In the genomic region with DNA sequence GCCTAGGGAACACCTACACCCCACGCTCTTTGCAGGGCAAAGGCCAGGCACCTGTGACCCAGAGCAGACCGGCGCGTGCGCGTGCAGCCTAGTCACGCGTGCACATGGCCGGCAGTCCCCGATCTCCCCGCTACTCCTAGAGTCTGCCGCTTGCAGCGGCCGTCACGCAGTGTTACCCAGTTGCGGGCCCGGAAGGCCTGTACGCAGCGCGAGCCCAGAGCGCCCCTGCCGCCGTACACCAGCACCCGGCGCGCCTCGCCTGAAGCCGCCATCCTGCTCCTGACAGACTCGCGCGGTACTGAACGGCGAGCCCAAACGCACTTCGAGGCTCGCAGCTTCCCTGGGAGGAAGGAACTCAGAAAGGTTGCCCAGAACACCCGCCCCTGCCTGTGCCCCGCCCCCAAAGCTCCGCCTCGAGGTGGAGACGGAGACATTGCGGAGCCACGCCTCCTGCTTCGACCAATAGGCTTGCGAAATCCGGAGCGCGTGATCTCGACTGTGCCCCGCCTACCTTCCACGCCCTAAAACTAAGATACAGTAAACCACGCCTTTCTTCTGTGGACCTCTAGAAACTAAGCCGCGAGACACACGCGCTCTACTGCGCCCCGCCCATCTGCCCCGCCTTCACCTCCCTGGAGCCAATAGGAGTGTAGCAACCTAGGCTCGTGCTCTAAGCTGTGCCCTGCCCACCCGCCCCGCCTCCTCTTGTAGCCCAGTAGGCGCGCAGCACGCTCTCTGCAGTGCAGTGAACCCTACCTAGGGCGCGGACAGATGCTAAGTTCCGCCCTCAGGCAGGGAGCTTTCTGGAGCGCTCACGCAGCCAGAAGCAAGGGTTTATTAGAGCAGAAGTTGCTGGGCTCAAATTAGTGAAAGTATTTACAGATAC, we compare ENCODE assay signal across 1 mouse cellular context.
A peak's percentile ranks its signal among the peaks of the same experiment; 100 is the strongest.
TF ChIP-seq lines count a peak whose summit lies in the region.

A gene (minus strand): TSS at position 406 of the 886 bp plus-strand sequence.

TF ChIP-seq in CH12.LX, 34 proteins besides CTCF, POLR2A, EP300 and RAD21 (continued from another document):
- no peak; the same call in 1 of the 2 replicates for TF ChIP-seq ETS1 (conservative IDR thresholded peaks at IDR 0.05; ENCODE audit: low read depth, low read length)
- no peak for TF ChIP-seq JUN (IDR thresholded peaks at IDR 0.05; ENCODE audit: insufficient read depth, low read depth, low read length)
- 0 out of 2 replicates have a peak, but pooled peaks have one; percentile 40 for TF ChIP-seq KAT2A (IDR thresholded peaks at IDR 0.05; ENCODE audit: insufficient replicate concordance, low read length)
- peak; percentile 38 for TF ChIP-seq ZMIZ1 (IDR thresholded peaks at IDR 0.05; ENCODE audit: low read depth, low read length)
- TF ChIP-seq GABPA (IDR thresholded peaks at IDR 0.05; ENCODE audit: insufficient replicate concordance, low read depth, low read length) = no peak
- TF ChIP-seq ZNF384 (IDR thresholded peaks at IDR 0.05; ENCODE audit: low read depth, low read length) = no peak
- TF ChIP-seq ZC3H11A (IDR thresholded peaks at IDR 0.05; ENCODE audit: low read depth, low read length) = no peak
- peak; percentile 44; the same call in 1 of the 2 replicates for TF ChIP-seq TBP (conservative IDR thresholded peaks at IDR 0.05; ENCODE audit: low read depth, low read length)
- TF ChIP-seq ELF1 (IDR thresholded peaks at IDR 0.05; ENCODE audit: low read depth, low read length) = peak; percentile 42
- TF ChIP-seq UBTF (IDR thresholded peaks at IDR 0.05; ENCODE audit: low read depth, low read length) = peak; percentile 81; the same call in 1 of the 2 replicates
- TF ChIP-seq TCF12 (IDR thresholded peaks at IDR 0.05; ENCODE audit: low read depth, low read length) = peak; percentile 60; the same call in 1 of the 2 replicates
- no peak for TF ChIP-seq PAX5 (IDR thresholded peaks at IDR 0.05; ENCODE audit: low read length)
- no peak for TF ChIP-seq MEF2A (IDR thresholded peaks at IDR 0.05; ENCODE audit: borderline replicate concordance, low read depth, low read length)
- peak; percentile 62; the same call in 1 of the 2 replicates for TF ChIP-seq CHD1 (IDR thresholded peaks at IDR 0.05; ENCODE audit: low read depth, low read length)
- 0 out of 2 replicates have a peak, but pooled peaks have one; percentile 32 for TF ChIP-seq CHD2 (IDR thresholded peaks at IDR 0.05; ENCODE audit: low read length)
- peak; percentile 75 for TF ChIP-seq NRF1 (IDR thresholded peaks at IDR 0.05; ENCODE audit: low read depth, low read length)
- TF ChIP-seq MAFK (IDR thresholded peaks at IDR 0.05; ENCODE audit: insufficient replicate concordance, low read length) = no peak
- TF ChIP-seq SIN3A (IDR thresholded peaks at IDR 0.05; ENCODE audit: low read length) = peak; percentile 79
- peak; percentile 9; the same call in 1 of the 2 replicates for TF ChIP-seq IRF4 (IDR thresholded peaks at IDR 0.05; ENCODE audit: low read depth, low read length)
- no peak for TF ChIP-seq SMC3 (IDR thresholded peaks at IDR 0.05; ENCODE audit: low read depth, low read length)
- TF ChIP-seq BHLHE40 (IDR thresholded peaks at IDR 0.05; ENCODE audit: low read depth, low read length) = peak; percentile 95
- TF ChIP-seq HCFC1 (IDR thresholded peaks at IDR 0.05; ENCODE audit: low read depth, low read length) = peak; percentile 16
- TF ChIP-seq NELFE (IDR thresholded peaks at IDR 0.05; ENCODE audit: low read depth, low read length) = peak; percentile 52; the same call in 1 of the 2 replicates
TF ChIP-seq in CH12.LX: peak in this region for 20.
